Mouse (Mus musculus): ENCODE measurements around the gene Atp6v0e. TPM values are rescaled to one million over a fixed set of nuclear protein-coding genes. Genes with fewer than 3 reads are reported as not detected.

Gene Atp6v0e
- total RNA-seq, 2 experiments from 2014 or later, result 44.1 to 46.0 TPM

- DNase-seq, result no peak
Measured at GRCm38 (mm10) chr17:26717868-26718267, 54.8 kb downstream of the Atp6v0e start.

- DNase-seq, result no peak
Measured at GRCm38 (mm10) chr17:26719405-26719804, 56.4 kb downstream of the Atp6v0e start.

GRCm38 (mm10) chr17:26721802-26722201 is 58.8 kb downstream of the Atp6v0e start:
- no peak for DNase-seq

GRCm38 (mm10) chr17:26724790-26725189 is 61.8 kb downstream of the Atp6v0e start:
- no peak for DNase-seq

GRCm38 (mm10) chr17:26726674-26727073 is 63.6 kb downstream of the Atp6v0e start:
- DNase-seq, result no peak

- DNase-seq, result no peak
Measured at GRCm38 (mm10) chr17:26727110-26727755, 64.2 kb downstream of the Atp6v0e start.

- no peak for DNase-seq
Measured at GRCm38 (mm10) chr17:26742581-26742980, 79.5 kb downstream of the Atp6v0e start.

- DNase-seq, result no peak
Measured at GRCm38 (mm10) chr17:26743294-26743693, 80.3 kb downstream of the Atp6v0e start.

Other genes with a start within 250 kb of the Atp6v0e start
- gene Neurl1b, start 248.4 kb upstream of the Atp6v0e start, total RNA-seq (2021), result 10 to 100 TPM; 11.6 to 12.7 TPM
- gene Ergic1, start 101.7 kb upstream of the Atp6v0e start, total RNA-seq (2021), result 100 to 1,000 TPM; 115 to 117 TPM
- 10 to 100 TPM; 40.3 to 43.3 TPM for gene Dusp1, start 101.1 kb upstream of the Atp6v0e start, total RNA-seq (2021)
- 10 to 100 TPM; 17.7 to 18.9 TPM for gene Crebrf, start 52.4 kb downstream of the Atp6v0e start, total RNA-seq (2021)
- 10 to 100 TPM; 22.8 to 26.3 TPM for gene Bnip1, start 117.8 kb downstream of the Atp6v0e start, total RNA-seq (2021)
- gene Nkx2-5, start 181.8 kb downstream of the Atp6v0e start, total RNA-seq (2021), result not detected

Measured in gastrocnemius, postnatal 10 days (tissue).